Mouse (Mus musculus) forebrain, embryonic 11.5 days (tissue): ENCODE results near the gene Capn7. TPM values are rescaled to one million over a fixed set of nuclear protein-coding genes. Genes with fewer than 3 reads are reported as not detected.

ENCODE experiments used
- ATAC-seq: fragments of 200-750 bp; cut with Nextera tagmentation; replicated peaks from 2 replicates; pipeline ENCODE4 v1.8.0; 2017; ENCODE audit warnings: moderate TSS enrichment; ENCODE audit not compliant: low FRiP score
- DNase-seq: peaks from one replicate; pipeline ENCODE4 v3.0.0-alpha.2; 2017; ENCODE audit warnings: low spot score
- H3K27ac ChIP-seq: fragments of 300-500 bp; sonication (generic); 2 replicates; pipeline ENCODE4 v1.5.1; 2014; ENCODE audit warnings: low read depth, low read length
- H3K27me3 ChIP-seq: fragments of 300-500 bp; sonication (generic); 2 replicates; pipeline ENCODE4 v1.6.1; 2014; ENCODE audit warnings: mild to moderate bottlenecking, low read length, mixed read lengths; ENCODE audit not compliant: control insufficient read depth, insufficient read depth
- H3K36me3 ChIP-seq: fragments of 300-500 bp; sonication (generic); 2 replicates; pipeline ENCODE4 v1.6.1; 2014; ENCODE audit warnings: mild to moderate bottlenecking, low read length, moderate library complexity, mixed read lengths; ENCODE audit not compliant: control insufficient read depth, insufficient read depth
- H3K4me1 ChIP-seq: fragments of 300-500 bp; sonication (generic); replicated peaks from 2 replicates; pipeline ENCODE4 v1.6.1; 2014; ENCODE audit warnings: low read length, mixed read lengths; ENCODE audit not compliant: control insufficient read depth, insufficient read depth
- H3K4me2 ChIP-seq: fragments of 300-500 bp; sonication (generic); 2 replicates; pipeline ENCODE4 v1.6.1; 2014; ENCODE audit warnings: low read depth, mild to moderate bottlenecking, low read length, moderate library complexity, mixed read lengths; ENCODE audit not compliant: severe bottlenecking
- H3K4me3 ChIP-seq: fragments of 300-500 bp; sonication (generic); 2 replicates; pipeline ENCODE4 v1.5.1; 2014; ENCODE audit warnings: low read depth, low read length
- H3K9ac ChIP-seq: fragments of 300-500 bp; sonication (generic); 2 replicates; pipeline ENCODE4 v1.6.1; 2014; ENCODE audit warnings: low read length
- H3K9me3 ChIP-seq: fragments of 300-500 bp; sonication (generic); 2 replicates; pipeline ENCODE4 v1.6.1; 2016; ENCODE audit warnings: low read length, mixed read lengths; ENCODE audit not compliant: control insufficient read depth
- WGBS: fragments of 180-500 bp; shearing (Covaris S2); extraction: QIAGEN DNeasy Blood & Tissue Kit; methylation state at CpG from one replicate; pipeline ENCODE4 v1.1.7; 2014; 5-methylcytosine and 5-hydroxymethylcytosine counted together
- polyA plus RNA-seq: library from polyadenylated mRNA; unstranded; fragments of >200 nt; fragmentation: Nextera tagmentation; extraction: Ambion mirVana; gene quantifications from 2 replicates; pipeline ENCODE4 v1.2.1, GENCODE M21; 2014

Capn7 gene
- polyA plus RNA-seq, 1 experiment from 2014 or later = 36.2 TPM

DNA sequence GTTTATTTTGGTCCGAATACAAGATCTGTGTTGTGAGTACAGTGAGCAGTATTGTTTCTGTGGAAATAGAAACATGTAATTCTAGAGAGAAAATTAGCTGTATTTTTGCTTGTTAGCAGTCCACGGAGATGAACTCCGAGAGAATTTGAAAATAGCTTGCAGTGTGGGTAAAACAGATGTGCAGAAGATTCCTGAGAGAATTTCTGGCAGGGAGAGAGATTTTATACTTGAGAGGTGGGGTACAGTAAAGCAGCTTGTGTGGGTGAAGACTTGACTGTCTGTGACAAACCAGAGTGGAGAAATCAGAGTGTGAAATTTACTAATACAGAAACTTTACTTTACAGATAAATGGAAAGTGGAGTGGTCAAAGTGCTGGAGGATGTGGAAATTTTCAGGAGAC is 32.9 kb downstream of the Capn7 start:
- no peak overlapping the region for H3K4me3 ChIP-seq
- no peaks in the 10 kb centered on the region for H3K9me3 ChIP-seq
- H3K4me1 ChIP-seq = no peaks in the 10 kb centered on the region
- H3K4me2 ChIP-seq = no peak overlapping the region
- no peak for DNase-seq
- no peak for ATAC-seq
- 93% methylated on average over 3 of the region's 3 CpGs for WGBS
- H3K9ac ChIP-seq = no peak overlapping the region
- no peak overlapping the region for H3K27ac ChIP-seq
- no peaks in the 10 kb centered on the region for H3K27me3 ChIP-seq
- no peaks in the 10 kb centered on the region; the same call in 1 of the 2 replicates for H3K36me3 ChIP-seq

DNA sequence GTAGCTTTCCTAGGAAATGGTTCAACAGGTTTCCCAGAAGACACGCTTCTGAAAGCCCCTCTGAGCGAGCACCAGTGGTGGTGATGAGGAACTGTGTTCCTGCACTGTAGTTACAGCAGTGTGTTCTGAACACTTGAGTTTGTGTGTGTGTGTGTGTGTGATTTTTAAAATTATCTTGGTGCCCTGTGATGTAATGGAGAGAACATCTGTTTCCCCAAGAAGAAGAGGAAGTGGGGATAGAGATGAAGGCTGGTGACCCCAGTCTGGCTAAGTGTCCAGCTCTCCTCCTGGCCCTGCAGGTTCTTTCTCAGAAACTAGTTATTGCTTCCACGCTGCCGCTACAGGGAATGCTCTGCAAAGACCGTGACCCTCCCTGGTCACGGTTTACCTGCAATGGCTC is 38.0 kb downstream of the Capn7 start:
- peaks cover 4% of the 10 kb centered on the region; the same call in 1 of the 2 replicates for H3K36me3 ChIP-seq
- 94% methylated on average over 6 of the region's 6 CpGs for WGBS
- no peaks in the 10 kb centered on the region for H3K27me3 ChIP-seq

DNA sequence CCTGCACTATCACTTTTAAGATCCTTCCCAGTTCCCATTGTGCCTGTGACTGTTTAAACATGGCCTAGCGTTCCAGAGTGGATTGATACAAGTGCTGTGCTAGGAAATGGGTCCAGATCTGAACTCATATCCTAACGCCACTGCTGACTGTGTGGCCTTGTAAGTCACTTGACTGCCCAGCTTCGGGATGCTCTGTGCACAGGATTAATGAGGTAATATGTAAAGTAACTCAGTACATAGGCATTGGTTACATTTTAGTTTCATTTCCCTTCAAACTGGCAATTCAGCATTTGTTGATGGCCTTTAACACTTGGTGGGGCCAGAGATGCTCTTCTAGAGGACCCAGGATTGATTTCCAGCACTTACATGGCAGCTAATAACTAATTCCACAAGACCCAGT is 39.9 kb downstream of the Capn7 start:
- Histone ChIP-seq H3K4me1 (no peaks in the 10 kb centered on the region), H3K4me3 (no peak overlapping the region), H3K27ac (no peak overlapping the region), H3K27me3 (no peaks in the 10 kb centered on the region), H3K9ac (no peak overlapping the region), H3K9me3 (no peaks in the 10 kb centered on the region), H3K4me2 (no peak overlapping the region), H3K36me3 (peaks cover 4% of the 10 kb centered on the region; the same call in 1 of the 2 replicates)
- 92% methylated on average over 3 of the region's 3 CpGs for WGBS
- no peak for ATAC-seq
- no peak for DNase-seq

More for the DNA sequence above, 38.0 kb downstream of the Capn7 start:
- Histone ChIP-seq H3K9ac (no peak overlapping the region), H3K4me1 (no peaks in the 10 kb centered on the region), H3K9me3 (no peaks in the 10 kb centered on the region), H3K27ac (no peak overlapping the region), H3K4me3 (no peak overlapping the region), H3K4me2 (no peak overlapping the region)
- ATAC-seq (no peak), DNase-seq (no peak)

DNA sequence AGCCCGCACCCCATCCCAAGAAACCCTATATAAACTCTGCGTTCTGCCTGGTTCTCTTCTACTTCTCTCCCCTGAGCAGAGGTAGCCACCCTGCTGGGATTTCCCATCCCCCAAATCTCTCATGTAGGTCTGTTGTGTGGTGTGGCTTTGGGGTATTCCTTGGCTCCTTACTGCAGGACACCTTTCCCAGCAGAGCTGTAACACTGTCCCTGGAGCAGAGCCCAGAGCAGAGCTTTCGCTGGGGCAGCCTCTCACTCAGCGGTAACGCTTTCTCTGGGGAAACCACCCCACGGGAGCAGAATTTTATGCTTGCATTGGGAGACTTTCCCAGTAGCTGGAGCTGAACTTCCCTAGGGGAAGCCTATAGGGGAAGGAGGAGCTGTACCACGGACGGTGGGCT is 45.8 kb downstream of the Capn7 start:
- Histone ChIP-seq H3K36me3 (no peaks in the 10 kb centered on the region; the same call in 1 of the 2 replicates), H3K27me3 (no peaks in the 10 kb centered on the region), H3K27ac (no peak overlapping the region), H3K4me1 (no peaks in the 10 kb centered on the region), H3K9ac (no peak overlapping the region), H3K9me3 (no peaks in the 10 kb centered on the region), H3K4me3 (no peak overlapping the region), H3K4me2 (no peak overlapping the region)
- 84% methylated on average over 8 of the region's 8 CpGs for WGBS
- DNase-seq = no peak
- no peak for ATAC-seq

DNA sequence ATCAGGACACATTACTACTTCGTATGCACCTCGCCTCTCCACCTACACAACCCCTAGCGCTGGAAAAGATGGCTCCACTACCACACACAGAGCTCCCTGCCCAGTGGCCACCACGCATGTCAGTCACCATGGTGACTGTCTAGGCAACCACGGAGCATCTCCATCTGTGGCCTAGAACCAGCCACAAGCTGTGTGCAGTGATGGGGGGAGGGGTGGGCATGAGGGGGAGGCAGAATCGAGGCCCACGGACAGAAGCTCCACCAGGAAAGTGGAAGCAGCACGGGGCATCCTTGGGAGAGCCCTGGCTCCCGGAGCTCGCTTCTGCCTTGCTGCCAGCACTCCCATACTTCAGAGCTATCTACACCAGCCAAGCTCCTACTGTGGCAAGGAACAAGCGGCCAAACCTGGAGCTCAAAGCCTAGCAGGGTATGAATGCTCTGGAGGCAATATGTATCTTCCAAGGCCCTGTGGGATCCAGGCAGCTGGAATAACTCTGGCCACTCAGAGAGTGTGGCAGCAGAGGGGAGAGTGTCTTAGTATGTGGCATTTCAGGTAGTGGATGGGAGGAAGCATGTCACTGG is 47.1 kb downstream of the Capn7 start:
- 91% methylated on average over 11 of the region's 11 CpGs for WGBS
- DNase-seq = no peak
- ATAC-seq = no peak
- Histone ChIP-seq H3K9me3 (no peaks in the 10 kb centered on the region), H3K27me3 (no peaks in the 10 kb centered on the region), H3K4me2 (no peak overlapping the region), H3K4me1 (no peaks in the 10 kb centered on the region), H3K36me3 (no peaks in the 10 kb centered on the region), H3K9ac (no peak overlapping the region), H3K27ac (no peak overlapping the region), H3K4me3 (no peak overlapping the region)

DNA sequence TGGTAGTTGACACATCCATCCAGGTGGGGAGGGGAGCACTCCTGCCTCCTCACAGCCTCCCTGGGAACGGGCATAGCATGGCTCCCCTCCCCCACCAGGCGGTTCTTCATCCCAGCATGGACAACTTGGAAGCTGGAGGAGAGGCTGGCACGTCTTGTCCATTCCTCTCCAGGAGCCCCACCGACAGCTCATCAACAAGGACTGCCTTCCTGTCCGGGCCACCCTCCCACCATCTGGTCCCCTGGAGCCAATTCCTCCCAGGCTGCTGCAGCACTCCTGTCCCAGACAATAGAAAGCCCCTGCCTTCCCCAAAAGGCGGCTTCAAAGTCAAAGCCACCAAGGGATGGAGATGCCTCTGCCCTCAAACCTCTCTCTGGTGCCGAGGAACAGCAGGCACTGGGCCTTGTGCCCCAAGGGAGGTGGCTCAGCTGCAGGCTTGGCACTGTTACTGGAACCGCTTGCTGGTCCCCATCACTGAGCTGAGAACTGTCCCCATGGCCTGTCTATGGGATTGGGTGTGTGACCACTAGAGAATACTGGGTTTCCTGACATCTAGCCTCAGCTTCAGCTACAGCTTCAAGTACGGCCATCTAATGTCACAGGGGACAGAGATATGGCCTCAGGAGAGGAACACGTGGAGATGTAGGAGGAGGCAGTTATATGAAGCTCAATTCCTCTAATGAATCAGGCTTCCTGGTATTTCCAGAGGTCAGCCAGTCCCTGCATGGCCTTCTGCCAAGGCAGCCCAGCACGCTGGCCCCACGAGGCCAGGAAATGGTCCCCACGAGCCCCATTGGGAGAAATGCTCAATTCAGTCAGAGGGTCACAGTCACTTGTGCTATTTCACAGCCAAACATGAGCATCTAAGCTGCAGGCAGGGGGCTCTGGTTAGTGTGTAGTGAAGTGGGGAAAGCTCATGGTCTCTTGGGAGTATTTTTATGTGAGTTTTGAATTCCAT is 48.2 kb downstream of the Capn7 start:
- no peaks in the 10 kb centered on the region for H3K27me3 ChIP-seq
- H3K4me3 ChIP-seq = no peak overlapping the region
- H3K4me2 ChIP-seq = no peak overlapping the region
- WGBS = 82% methylated on average over 13 of the region's 13 CpGs
- H3K9ac ChIP-seq = no peak overlapping the region
- no peaks in the 10 kb centered on the region for H3K9me3 ChIP-seq
- ATAC-seq (no peak), DNase-seq (no peak)
- no peaks in the 10 kb centered on the region for H3K4me1 ChIP-seq
- H3K27ac ChIP-seq = no peak overlapping the region
- no peaks in the 10 kb centered on the region for H3K36me3 ChIP-seq

DNA sequence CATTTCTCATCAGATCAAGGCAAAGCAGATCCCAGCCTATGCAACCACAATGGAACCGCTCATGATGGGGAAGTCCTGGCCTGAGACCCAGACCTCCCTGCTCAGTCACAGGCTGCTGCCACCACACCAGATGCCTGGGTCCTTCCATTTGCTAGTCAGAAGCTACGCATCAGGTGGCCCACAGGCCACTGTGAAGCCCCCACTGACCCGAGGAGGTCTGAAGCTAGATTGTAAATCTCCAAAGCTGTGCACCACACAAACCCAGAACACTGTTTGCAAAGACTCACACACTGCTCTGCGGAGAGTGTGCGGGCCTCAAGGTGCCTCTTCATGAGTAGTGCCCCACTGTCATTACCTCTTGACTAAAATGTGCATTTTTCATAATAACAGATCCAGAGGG is 49.0 kb downstream of the Capn7 start:
- H3K27me3 ChIP-seq = no peaks in the 10 kb centered on the region
- no peaks in the 10 kb centered on the region for H3K4me1 ChIP-seq
- no peak overlapping the region for H3K4me3 ChIP-seq
- ATAC-seq = no peak
- H3K4me2 ChIP-seq = no peak overlapping the region
- H3K9ac ChIP-seq = no peak overlapping the region
- 91% methylated on average over 5 of the region's 5 CpGs for WGBS
- no peaks in the 10 kb centered on the region for H3K9me3 ChIP-seq
- no peaks in the 10 kb centered on the region for H3K36me3 ChIP-seq
- DNase-seq = no peak
- no peak overlapping the region for H3K27ac ChIP-seq

DNA sequence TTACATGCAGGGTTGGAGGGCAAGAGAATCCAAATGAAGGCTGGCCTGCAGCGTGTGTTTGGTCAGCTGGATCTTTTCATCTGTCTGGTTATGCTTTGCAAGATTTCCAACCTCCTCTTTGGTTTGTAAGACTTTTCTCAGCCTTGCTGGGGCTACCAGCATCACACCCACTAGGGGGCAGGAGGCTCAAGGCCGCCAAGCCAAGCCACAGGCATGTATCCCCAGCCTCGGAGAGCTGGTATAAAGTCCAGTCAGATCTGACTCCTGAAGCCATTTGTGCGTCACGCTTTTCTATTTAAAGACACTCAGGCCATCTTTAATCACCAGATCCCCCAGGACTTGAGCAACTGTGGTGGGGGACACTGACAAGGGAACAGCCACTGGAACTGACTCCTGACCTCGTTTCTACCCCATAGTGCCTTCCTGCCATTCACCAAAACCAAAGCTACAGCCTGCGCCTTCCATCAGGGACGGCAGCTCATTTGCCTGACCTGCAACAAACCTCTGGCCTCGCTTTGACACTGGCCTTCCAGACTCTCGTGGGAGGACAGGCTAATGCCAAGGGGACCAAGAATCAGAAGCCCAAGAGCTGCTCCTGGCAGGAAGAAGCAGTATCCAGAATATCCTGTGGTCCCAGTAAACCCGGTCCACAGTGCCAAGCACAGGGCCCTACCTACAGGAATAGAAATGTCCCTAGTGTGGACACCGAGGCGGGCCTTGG is 49.7 kb downstream of the Capn7 start:
- no peak overlapping the region for H3K4me2 ChIP-seq
- WGBS = 59% methylated on average over 13 of the region's 13 CpGs
- no peak overlapping the region for H3K4me3 ChIP-seq
- ATAC-seq (no peak), DNase-seq (peak; percentile 66)
- no peaks in the 10 kb centered on the region for H3K27me3 ChIP-seq
- no peak overlapping the region for H3K9ac ChIP-seq
- H3K36me3 ChIP-seq = no peaks in the 10 kb centered on the region
- H3K4me1 ChIP-seq = no peaks in the 10 kb centered on the region
- H3K27ac ChIP-seq = no peak overlapping the region
- H3K9me3 ChIP-seq = no peaks in the 10 kb centered on the region
